In genomic region chr8:61348029-61348428, GRCm38 (mm10) we compare ENCODE assay signal across 14 mouse cellular contexts.
"Had no signal": no experiment of that assay in that cellular context is flagged by ENCODE, and none has a peak within 500 bp of the region (broad histone marks: within the 10 kb centered on the region; RNA-seq: fewer than 3 reads in every experiment).

No protein-coding gene starts in this region.

- H3K27ac ChIP-seq: left cerebral cortex, adult 2 months; limb, embryonic 10.5 days; liver, embryonic 12.5 days; lung, embryonic 15.5 days; macrophage; midbrain, embryonic 12.5 days had no signal

- H3K4me2 ChIP-seq: liver, embryonic 12.5 days; lung, embryonic 15.5 days; midbrain, embryonic 12.5 days had no signal

- H3K9ac ChIP-seq: liver, embryonic 12.5 days; lung, embryonic 15.5 days; midbrain, embryonic 12.5 days had no signal

- H3K4me3 ChIP-seq: left cerebral cortex, adult 2 months; limb, embryonic 10.5 days; liver, embryonic 12.5 days; lung, embryonic 15.5 days; megakaryocyte, embryonic 14.5 days; midbrain, embryonic 12.5 days had no signal

- ATAC-seq: liver, embryonic 12.5 days had no signal

- DNase-seq: kidney, adult 9 months; kidney, postnatal 10 days; kidney, postnatal 4 days; lung, postnatal 14 days; spleen, adult 18-20 months; thymus, adult 18-20 months; thymus, postnatal 14 days had no signal

- H3K4me1 ChIP-seq: liver, embryonic 12.5 days; lung, embryonic 15.5 days; megakaryocyte, embryonic 14.5 days; midbrain, embryonic 12.5 days had no signal

- H3K27me3 ChIP-seq: liver, embryonic 12.5 days; lung, embryonic 15.5 days; megakaryocyte, embryonic 14.5 days; midbrain, embryonic 12.5 days had no signal

- H3K9me3 ChIP-seq: limb, embryonic 10.5 days; liver, embryonic 12.5 days; lung, embryonic 15.5 days; midbrain, embryonic 12.5 days had no signal
